Mouse (Mus musculus): ENCODE measurements around the gene Rer1.

Gene Rer1

GRCm38 (mm10) chr4:155086108-155087024 is at the start of gene Rer1, which contains the start of gene Morn1:
Gene Rer1 (minus strand): TSS chr4:155086382.
Gene Morn1 (plus strand): TSS chr4:155086577.
- peaks cover 4% of the 10 kb centered on the region; the same call in 1 of the 2 replicates for H3K36me3 ChIP-seq (ENCODE audit: control insufficient read depth, insufficient read depth, low read length, poor library complexity, severe bottlenecking)
- H3K27me3 ChIP-seq (ENCODE audit: control insufficient read depth, insufficient read depth, low read length, poor library complexity, severe bottlenecking) = no peaks in the 10 kb centered on the region
- peak; percentile 100 for DNase-seq (ENCODE audit: low read depth, low spot score)

GRCm38 (mm10) chr4:155134686-155135172 is 48.5 kb upstream of the Rer1 start:
- DNase-seq (ENCODE audit: low read depth, low spot score) = no peak
- H3K36me3 ChIP-seq (ENCODE audit: control insufficient read depth, insufficient read depth, low read length, poor library complexity, severe bottlenecking) = no peaks in the 10 kb centered on the region

GRCm38 (mm10) chr4:155133658-155134417 is 47.7 kb upstream of the Rer1 start:
- H3K36me3 ChIP-seq (ENCODE audit: control insufficient read depth, insufficient read depth, low read length, poor library complexity, severe bottlenecking) = no peaks in the 10 kb centered on the region
- DNase-seq (ENCODE audit: low read depth, low spot score) = no peak
- no peaks in the 10 kb centered on the region for H3K27me3 ChIP-seq (ENCODE audit: control insufficient read depth, insufficient read depth, low read length, poor library complexity, severe bottlenecking)

More at GRCm38 (mm10) chr4:155134686-155135172, 48.5 kb upstream of the Rer1 start:
- no peaks in the 10 kb centered on the region for H3K27me3 ChIP-seq (ENCODE audit: control insufficient read depth, insufficient read depth, low read length, poor library complexity, severe bottlenecking)

GRCm38 (mm10) chr4:155133188-155133587 is 47.0 kb upstream of the Rer1 start:
- no peak for DNase-seq (ENCODE audit: low read depth, low spot score)
- no peaks in the 10 kb centered on the region for H3K36me3 ChIP-seq (ENCODE audit: control insufficient read depth, insufficient read depth, low read length, poor library complexity, severe bottlenecking)
- H3K27me3 ChIP-seq (ENCODE audit: control insufficient read depth, insufficient read depth, low read length, poor library complexity, severe bottlenecking) = no peaks in the 10 kb centered on the region

- Histone ChIP-seq H3K36me3 (ENCODE audit: control insufficient read depth, insufficient read depth, low read length, poor library complexity, severe bottlenecking) (no peaks in the 10 kb centered on the region), H3K27me3 (ENCODE audit: control insufficient read depth, insufficient read depth, low read length, poor library complexity, severe bottlenecking) (no peaks in the 10 kb centered on the region)
- DNase-seq (ENCODE audit: low read depth, low spot score) = no peak
Measured at GRCm38 (mm10) chr4:155130616-155131015, 44.4 kb upstream of the Rer1 start.

- DNase-seq (ENCODE audit: low read depth, low spot score) = no peak
- H3K27me3 ChIP-seq (ENCODE audit: control insufficient read depth, insufficient read depth, low read length, poor library complexity, severe bottlenecking) = no peaks in the 10 kb centered on the region
- no peaks in the 10 kb centered on the region for H3K36me3 ChIP-seq (ENCODE audit: control insufficient read depth, insufficient read depth, low read length, poor library complexity, severe bottlenecking)
Measured at GRCm38 (mm10) chr4:155129996-155130395, 43.8 kb upstream of the Rer1 start.

GRCm38 (mm10) chr4:155129132-155129917 is 43.1 kb upstream of the Rer1 start:
- Histone ChIP-seq H3K27me3 (ENCODE audit: control insufficient read depth, insufficient read depth, low read length, poor library complexity, severe bottlenecking) (no peaks in the 10 kb centered on the region), H3K36me3 (ENCODE audit: control insufficient read depth, insufficient read depth, low read length, poor library complexity, severe bottlenecking) (no peaks in the 10 kb centered on the region)
- peak; percentile 67 for DNase-seq (ENCODE audit: low read depth, low spot score)

GRCm38 (mm10) chr4:155128411-155128810 is 42.2 kb upstream of the Rer1 start:
- no peak for DNase-seq (ENCODE audit: low read depth, low spot score)
- Histone ChIP-seq H3K36me3 (ENCODE audit: control insufficient read depth, insufficient read depth, low read length, poor library complexity, severe bottlenecking) (no peaks in the 10 kb centered on the region), H3K27me3 (ENCODE audit: control insufficient read depth, insufficient read depth, low read length, poor library complexity, severe bottlenecking) (no peaks in the 10 kb centered on the region)

- Histone ChIP-seq H3K27me3 (ENCODE audit: control insufficient read depth, insufficient read depth, low read length, poor library complexity, severe bottlenecking) (no peaks in the 10 kb centered on the region), H3K36me3 (ENCODE audit: control insufficient read depth, insufficient read depth, low read length, poor library complexity, severe bottlenecking) (no peaks in the 10 kb centered on the region)
- peak; percentile 27 for DNase-seq (ENCODE audit: low read depth, low spot score)
Measured at GRCm38 (mm10) chr4:155126602-155127372, 40.6 kb upstream of the Rer1 start.

GRCm38 (mm10) chr4:155126194-155126593 is 40.0 kb upstream of the Rer1 start:
- no peak for DNase-seq (ENCODE audit: low read depth, low spot score)
- Histone ChIP-seq H3K27me3 (ENCODE audit: control insufficient read depth, insufficient read depth, low read length, poor library complexity, severe bottlenecking) (no peaks in the 10 kb centered on the region), H3K36me3 (ENCODE audit: control insufficient read depth, insufficient read depth, low read length, poor library complexity, severe bottlenecking) (no peaks in the 10 kb centered on the region)

GRCm38 (mm10) chr4:155125310-155125709 is 39.1 kb upstream of the Rer1 start:
- no peaks in the 10 kb centered on the region for H3K27me3 ChIP-seq (ENCODE audit: control insufficient read depth, insufficient read depth, low read length, poor library complexity, severe bottlenecking)
- no peak for DNase-seq (ENCODE audit: low read depth, low spot score)
- no peaks in the 10 kb centered on the region for H3K36me3 ChIP-seq (ENCODE audit: control insufficient read depth, insufficient read depth, low read length, poor library complexity, severe bottlenecking)

- DNase-seq (ENCODE audit: low read depth, low spot score) = no peak
- no peaks in the 10 kb centered on the region for H3K27me3 ChIP-seq (ENCODE audit: control insufficient read depth, insufficient read depth, low read length, poor library complexity, severe bottlenecking)
- no peaks in the 10 kb centered on the region for H3K36me3 ChIP-seq (ENCODE audit: control insufficient read depth, insufficient read depth, low read length, poor library complexity, severe bottlenecking)
Measured at GRCm38 (mm10) chr4:155123868-155124534, 37.8 kb upstream of the Rer1 start.

- Histone ChIP-seq H3K36me3 (ENCODE audit: control insufficient read depth, insufficient read depth, low read length, poor library complexity, severe bottlenecking) (no peaks in the 10 kb centered on the region), H3K27me3 (ENCODE audit: control insufficient read depth, insufficient read depth, low read length, poor library complexity, severe bottlenecking) (no peaks in the 10 kb centered on the region)
- DNase-seq (ENCODE audit: low read depth, low spot score) = no peak
Measured at GRCm38 (mm10) chr4:155122444-155123040, 36.4 kb upstream of the Rer1 start.
